Mouse (Mus musculus): ENCODE measurements at regions not wholly inside any gene's neighbourhood (a gene's known extent, or its start where the extent isn't known, plus 50 kb on each side); places are given as distances from the start of the nearest gene placed in this dataset.

GRCm38 (mm10) chr5:44872243-44872642 lies 72.8 kb upstream of the Ldb2 start:
- H3K4me2 ChIP-seq (ENCODE audit: insufficient read depth, low read depth, poor library complexity, severe bottlenecking), result no peak overlapping the region
- H3K4me1 ChIP-seq (ENCODE audit: control insufficient read depth in 1 of 2, insufficient read depth in 2 of 2), result no peaks in the 10 kb centered on the region
- dilution Hi-C loops (cut with MboI; ENCODE audit: extremely low pct_ligation_motif_present, extremely low pct_unique_long_range_greater_than_20kb, low sequenced_read_pairs) (no loop called here), in situ Hi-C loops (cut with MboI; ENCODE audit: low pct_ligation_motif_present, low pct_unique_long_range_greater_than_20kb, low sequenced_read_pairs) (no loop called here)
- no peaks in the 10 kb centered on the region for H3K27me3 ChIP-seq (replicated peaks)
- no peaks in the 10 kb centered on the region for H3K79me2 ChIP-seq (replicated peaks; ENCODE audit: control insufficient read depth, extremely low read depth, insufficient read depth, poor library complexity, severe bottlenecking)
- no peak overlapping the region for H3K9ac ChIP-seq (ENCODE audit: insufficient read depth, low read depth)
- H3K36me3 ChIP-seq (replicated peaks in 1 of 2; ENCODE audit: control insufficient read depth in 1 of 2, insufficient read depth in 1 of 2, low read length in 1 of 2), result no peaks in the 10 kb centered on the region
- no peak overlapping the region for H3K27ac ChIP-seq (ENCODE audit: insufficient read depth, low read depth)
- no peak for DNase-seq (ENCODE audit: extremely low read depth)
- no peak overlapping the region for H3K4me3 ChIP-seq (replicated peaks in 1 of 3; ENCODE audit: low read depth in 2 of 3, low read length in 2 of 3, poor library complexity in 1 of 3)
- TF ChIP-seq ZC3H11A (IDR thresholded peaks at IDR 0.05; ENCODE audit: low read depth, low read length) (no peak), USF1 (IDR thresholded peaks at IDR 0.05; ENCODE audit: low read depth, low read length) (no peak), SIN3A (IDR thresholded peaks at IDR 0.05; ENCODE audit: low read length) (no peak), NELFE (IDR thresholded peaks at IDR 0.05; ENCODE audit: low read depth, low read length) (no peak)
- H3K9me3 ChIP-seq (replicated peaks; ENCODE audit: low read length), result no peaks in the 10 kb centered on the region

DNA sequence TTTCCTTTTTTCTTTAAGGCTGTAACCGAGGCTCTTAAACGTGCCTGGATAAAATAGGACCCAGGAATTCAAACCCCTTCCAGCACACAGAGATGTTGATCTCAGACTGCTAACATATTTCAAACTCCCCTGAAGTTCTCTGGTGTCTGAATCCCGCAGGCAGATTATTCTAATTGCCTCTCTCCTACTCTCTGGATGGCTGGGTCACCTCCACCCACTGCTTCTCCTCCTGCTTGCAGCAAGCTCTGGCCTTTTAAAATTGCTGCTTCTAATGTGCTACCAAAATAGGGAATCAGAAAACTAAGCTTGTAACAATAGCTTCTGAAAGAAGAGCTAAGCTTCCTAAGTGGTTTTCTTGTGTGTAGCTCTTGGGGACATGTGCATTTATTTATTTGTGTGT lies 64.4 kb upstream of the Ldb2 start:
- no peak overlapping the region for H3K9ac ChIP-seq (ENCODE audit: insufficient read depth, low read depth)
- no peak for DNase-seq (ENCODE audit: extremely low read depth)

GRCm38 (mm10) chr5:44863349-44863748 lies 63.9 kb upstream of the Ldb2 start:
- no peak overlapping the region for H3K4me3 ChIP-seq (replicated peaks in 1 of 3; ENCODE audit: low read depth in 2 of 3, low read length in 2 of 3, poor library complexity in 1 of 3)
- no peaks in the 10 kb centered on the region for H3K79me2 ChIP-seq (replicated peaks; ENCODE audit: control insufficient read depth, extremely low read depth, insufficient read depth, poor library complexity, severe bottlenecking)
- TF ChIP-seq ZMIZ1 (IDR thresholded peaks at IDR 0.05; ENCODE audit: low read depth, low read length), result no peak
- no peak for TF ChIP-seq RCOR1 (conservative IDR thresholded peaks at IDR 0.05; ENCODE audit: low read depth, low read length)
- H3K4me1 ChIP-seq (ENCODE audit: control insufficient read depth in 1 of 2, insufficient read depth in 2 of 2), result no peaks in the 10 kb centered on the region
- in situ Hi-C loops (cut with MboI; ENCODE audit: low pct_ligation_motif_present, low pct_unique_long_range_greater_than_20kb, low sequenced_read_pairs), result no loop called here
- no peak overlapping the region for H3K4me2 ChIP-seq (ENCODE audit: insufficient read depth, low read depth, poor library complexity, severe bottlenecking)
- H3K27me3 ChIP-seq (replicated peaks), result no peaks in the 10 kb centered on the region
- no peak for DNase-seq (ENCODE audit: extremely low read depth)
- H3K9me3 ChIP-seq (replicated peaks; ENCODE audit: low read length), result no peaks in the 10 kb centered on the region
- H3K9ac ChIP-seq (ENCODE audit: insufficient read depth, low read depth), result no peak overlapping the region
- dilution Hi-C loops (cut with MboI; ENCODE audit: extremely low pct_ligation_motif_present, extremely low pct_unique_long_range_greater_than_20kb, low sequenced_read_pairs), result no loop called here
- H3K27ac ChIP-seq (ENCODE audit: insufficient read depth, low read depth), result no peak overlapping the region
- H3K36me3 ChIP-seq (replicated peaks in 1 of 2; ENCODE audit: control insufficient read depth in 1 of 2, insufficient read depth in 1 of 2, low read length in 1 of 2), result no peaks in the 10 kb centered on the region

More for the DNA sequence above, 64.4 kb upstream of the Ldb2 start:
- no peaks in the 10 kb centered on the region for H3K27me3 ChIP-seq (replicated peaks)
- dilution Hi-C loops (cut with MboI; ENCODE audit: extremely low pct_ligation_motif_present, extremely low pct_unique_long_range_greater_than_20kb, low sequenced_read_pairs) (no loop called here), in situ Hi-C loops (cut with MboI; ENCODE audit: low pct_ligation_motif_present, low pct_unique_long_range_greater_than_20kb, low sequenced_read_pairs) (no loop called here)
- H3K36me3 ChIP-seq (replicated peaks in 1 of 2; ENCODE audit: control insufficient read depth in 1 of 2, insufficient read depth in 1 of 2, low read length in 1 of 2), result no peaks in the 10 kb centered on the region
- no peaks in the 10 kb centered on the region for H3K79me2 ChIP-seq (replicated peaks; ENCODE audit: control insufficient read depth, extremely low read depth, insufficient read depth, poor library complexity, severe bottlenecking)
- H3K27ac ChIP-seq (ENCODE audit: insufficient read depth, low read depth), result no peak overlapping the region
- H3K4me1 ChIP-seq (ENCODE audit: control insufficient read depth in 1 of 2, insufficient read depth in 2 of 2), result no peaks in the 10 kb centered on the region
- no peak overlapping the region for H3K4me2 ChIP-seq (ENCODE audit: insufficient read depth, low read depth, poor library complexity, severe bottlenecking)
- H3K4me3 ChIP-seq (replicated peaks in 1 of 3; ENCODE audit: low read depth in 2 of 3, low read length in 2 of 3, poor library complexity in 1 of 3), result no peak overlapping the region
- TF ChIP-seq ELF1 (IDR thresholded peaks at IDR 0.05; ENCODE audit: low read depth, low read length) (no peak), BHLHE40 (IDR thresholded peaks at IDR 0.05; ENCODE audit: low read depth, low read length) (no peak), PAX5 (IDR thresholded peaks at IDR 0.05; ENCODE audit: low read length) (no peak), CTCF (conservative IDR thresholded peaks at IDR 0.05 in 1 of 2, IDR thresholded peaks at IDR 0.05 in 1 of 2; ENCODE audit: low read depth in 2 of 2, low read length in 2 of 2) (no peak), MAZ (IDR thresholded peaks at IDR 0.05; ENCODE audit: low read depth, low read length) (no peak), NELFE (IDR thresholded peaks at IDR 0.05; ENCODE audit: low read depth, low read length) (no peak), ZNF384 (IDR thresholded peaks at IDR 0.05; ENCODE audit: low read depth, low read length) (no peak), SMC3 (IDR thresholded peaks at IDR 0.05; ENCODE audit: low read depth, low read length) (no peak), CHD1 (IDR thresholded peaks at IDR 0.05; ENCODE audit: low read depth, low read length) (no peak), UBTF (IDR thresholded peaks at IDR 0.05; ENCODE audit: low read depth, low read length) (no peak), USF1 (IDR thresholded peaks at IDR 0.05; ENCODE audit: low read depth, low read length) (no peak), JUND (conservative IDR thresholded peaks at IDR 0.05; ENCODE audit: low read depth, low read length) (no peak), MEF2A (IDR thresholded peaks at IDR 0.05; ENCODE audit: borderline replicate concordance, low read depth, low read length) (no peak), JUN (IDR thresholded peaks at IDR 0.05; ENCODE audit: insufficient read depth, low read depth, low read length) (no peak), MAX (IDR thresholded peaks at IDR 0.05; ENCODE audit: low read length) (no peak), RCOR1 (conservative IDR thresholded peaks at IDR 0.05; ENCODE audit: low read depth, low read length) (no peak)
- no peaks in the 10 kb centered on the region for H3K9me3 ChIP-seq (replicated peaks; ENCODE audit: low read length)
